8 mouse cellular contexts compared by ENCODE assay signal in the genomic region with DNA sequence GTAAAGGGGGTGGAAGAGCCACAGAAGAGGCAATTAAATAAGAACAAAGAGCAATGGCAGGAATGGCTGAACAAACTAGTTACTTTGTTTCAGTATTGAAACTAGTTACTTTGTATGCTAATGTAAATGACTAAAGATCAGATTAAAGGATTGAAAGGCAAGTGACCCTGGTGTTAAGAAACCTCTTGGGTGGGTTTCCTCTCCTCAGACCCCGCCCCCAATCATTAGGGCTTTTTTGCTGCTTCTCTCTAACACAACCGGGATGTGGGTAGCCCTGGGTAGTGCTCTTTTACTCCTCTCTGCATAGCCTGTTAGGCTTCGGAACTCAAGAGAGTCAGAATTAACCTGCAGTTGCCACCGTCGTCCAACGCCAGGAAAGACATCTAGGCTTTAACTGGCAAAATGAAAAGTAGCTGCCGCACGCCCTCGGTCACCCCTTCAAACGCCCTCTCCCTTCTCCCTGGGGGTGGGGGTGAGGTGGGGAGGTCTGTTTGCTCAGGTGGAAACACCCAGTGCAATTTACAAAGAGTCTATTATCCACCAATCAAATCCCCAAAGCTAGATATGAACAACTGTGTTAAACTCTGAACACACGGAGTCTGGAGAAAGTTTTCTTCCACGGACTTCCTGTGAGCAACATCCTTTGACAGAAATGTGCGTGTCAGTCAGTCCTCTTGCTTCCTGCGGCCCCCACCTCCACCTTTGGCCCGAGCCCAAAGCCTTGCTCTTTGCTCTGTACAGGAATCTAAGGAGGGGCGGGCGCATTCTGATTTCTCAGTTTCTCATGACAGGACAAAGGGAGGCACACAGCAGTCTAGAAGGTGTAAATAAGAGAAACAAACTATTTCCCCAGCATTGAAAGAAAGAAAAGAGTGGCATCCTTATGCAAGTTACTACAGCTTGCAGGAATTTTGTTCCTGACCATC. TPM values are rescaled to one million over a fixed set of nuclear protein-coding genes. Genes with fewer than 3 reads are reported as not detected.
DNase-seq lines count a peak whose midpoint lies in the region; ATAC-seq and TF ChIP-seq lines count a peak whose summit lies in the region.

No protein-coding gene starts in this region.

- no peak overlapping the region for H3K27ac ChIP-seq in forebrain, embryonic 16.5 days (ENCODE audit: low read length)
- H3K27ac ChIP-seq in hindbrain, embryonic 12.5 days: no peak overlapping the region
- H3K27ac ChIP-seq in limb, embryonic 15.5 days: peak overlapping the region; percentile 13
- no peak overlapping the region for H3K27ac ChIP-seq in midbrain, embryonic 15.5 days

- DNase-seq in cerebellum, adult 18-20 months: peak; percentile 26 to 34
- DNase-seq in cerebellum, adult 11 months: no peak
- DNase-seq in brain, embryonic 14.5 days (ENCODE audit: low read depth): peak; percentile 51
- peak; percentile 39 for DNase-seq in testis, postnatal 14 days (ENCODE audit: low spot score)

- no peaks in the 10 kb centered on the region for H3K36me3 ChIP-seq in forebrain, embryonic 16.5 days (ENCODE audit: control insufficient read depth, insufficient read depth)
- no peaks in the 10 kb centered on the region for H3K36me3 ChIP-seq in hindbrain, embryonic 12.5 days
- 0 out of 2 replicates have a peak, but pooled peaks cover 3% of the 10 kb centered on the region for H3K36me3 ChIP-seq in limb, embryonic 15.5 days
- H3K36me3 ChIP-seq in midbrain, embryonic 15.5 days (replicated peaks): no peaks in the 10 kb centered on the region

- peak; percentile 26; the same call in 1 of the 2 replicates for ATAC-seq in forebrain, embryonic 16.5 days
- 0 out of 2 replicates have a peak, but pooled peaks have one; percentile 61 for ATAC-seq in hindbrain, embryonic 12.5 days (ENCODE audit: low FRiP score)
- peak; percentile 63; the same call in 1 of the 2 replicates for ATAC-seq in limb, embryonic 15.5 days (ENCODE audit: insufficient number of reproducible peaks, low FRiP score, low TSS enrichment, low read depth)
- peak; percentile 60; the same call in 1 of the 2 replicates for ATAC-seq in midbrain, embryonic 15.5 days (replicated peaks)

- no peaks in the 10 kb centered on the region for H3K9me3 ChIP-seq in forebrain, embryonic 16.5 days (ENCODE audit: control insufficient read depth, low read length)
- H3K9me3 ChIP-seq in hindbrain, embryonic 12.5 days (replicated peaks): no peaks in the 10 kb centered on the region
- H3K9me3 ChIP-seq in limb, embryonic 15.5 days: no peaks in the 10 kb centered on the region
- no peaks in the 10 kb centered on the region for H3K9me3 ChIP-seq in midbrain, embryonic 15.5 days

- peaks cover 14% of the 10 kb centered on the region for H3K4me1 ChIP-seq in forebrain, embryonic 16.5 days (replicated peaks; ENCODE audit: control insufficient read depth, insufficient read depth, low read length)
- H3K4me1 ChIP-seq in hindbrain, embryonic 12.5 days: peaks cover 14% of the 10 kb centered on the region
- peaks cover 13% of the 10 kb centered on the region for H3K4me1 ChIP-seq in limb, embryonic 15.5 days
- peaks cover 11% of the 10 kb centered on the region for H3K4me1 ChIP-seq in midbrain, embryonic 15.5 days

- peak overlapping the region; percentile 52 for H3K4me3 ChIP-seq in forebrain, embryonic 16.5 days (replicated peaks; ENCODE audit: low read length)
- peak overlapping the region; percentile 40 for H3K4me3 ChIP-seq in hindbrain, embryonic 12.5 days
- peak overlapping the region; percentile 59 for H3K4me3 ChIP-seq in limb, embryonic 15.5 days
- peak overlapping the region; percentile 45 for H3K4me3 ChIP-seq in midbrain, embryonic 15.5 days

- peak overlapping the region; percentile 85 for H3K4me2 ChIP-seq in forebrain, embryonic 16.5 days (ENCODE audit: low read length)
- peak overlapping the region; percentile 78 for H3K4me2 ChIP-seq in hindbrain, embryonic 12.5 days (replicated peaks)
- peak overlapping the region; percentile 72 for H3K4me2 ChIP-seq in limb, embryonic 15.5 days
- H3K4me2 ChIP-seq in midbrain, embryonic 15.5 days: peak overlapping the region; percentile 79

- H3K27me3 ChIP-seq in forebrain, embryonic 16.5 days (replicated peaks; ENCODE audit: control insufficient read depth, insufficient read depth, low read length): no peaks in the 10 kb centered on the region
- H3K27me3 ChIP-seq in hindbrain, embryonic 12.5 days: no peaks in the 10 kb centered on the region
- no peaks in the 10 kb centered on the region for H3K27me3 ChIP-seq in limb, embryonic 15.5 days
- peaks cover 6% of the 10 kb centered on the region for H3K27me3 ChIP-seq in midbrain, embryonic 15.5 days (replicated peaks)

- no peak for TF ChIP-seq POLR2A in brain, embryonic 14.5 days (IDR thresholded peaks at IDR 0.05; ENCODE audit: borderline replicate concordance, extremely low read depth, insufficient read depth, insufficient read length, poor library complexity, severe bottlenecking)

- peak overlapping the region; percentile 57 for H3K9ac ChIP-seq in forebrain, embryonic 16.5 days (replicated peaks; ENCODE audit: low read depth, low read length)
- peak overlapping the region; percentile 46 for H3K9ac ChIP-seq in hindbrain, embryonic 12.5 days
- peak overlapping the region; percentile 43; the same call in 1 of the 2 replicates for H3K9ac ChIP-seq in limb, embryonic 15.5 days
- H3K9ac ChIP-seq in midbrain, embryonic 15.5 days: peak overlapping the region; percentile 40; the same call in 1 of the 2 replicates

- no peak for TF ChIP-seq CTCF in brain, embryonic 14.5 days (IDR thresholded peaks at IDR 0.05; ENCODE audit: borderline replicate concordance, extremely low read depth, insufficient read depth, insufficient read length)

- WGBS in forebrain, embryonic 16.5 days: under 1% methylated on average over 17 of the region's 17 CpGs
- WGBS in hindbrain, embryonic 12.5 days: 4% methylated on average over 17 of the region's 17 CpGs
- 2% methylated on average over 17 of the region's 17 CpGs for WGBS in limb, embryonic 15.5 days
- 2% methylated on average over 17 of the region's 17 CpGs for WGBS in midbrain, embryonic 15.5 days

RNA-seq across cellular contexts. Expression of a gene that starts 0.9 kb away (rescaled TPM):
- 1.6 and 2.8 TPM in 2 replicates for polyA plus RNA-seq in brain, embryonic 14.5 days (2012; rRNA removed)
- polyA plus RNA-seq in forebrain, embryonic 16.5 days (2015; fragmentation: Nextera tagmentation; extraction: Ambion mirVana): 2.5 and 4.5 TPM in 2 replicates
- 6.9 and 7.6 TPM in 2 replicates for polyA plus RNA-seq in hindbrain, embryonic 12.5 days (2016; fragmentation: Nextera tagmentation; extraction: Ambion mirVana)
- polyA plus RNA-seq in limb, embryonic 15.5 days (2015; fragmentation: Nextera tagmentation; extraction: Ambion mirVana): 10.7 TPM in 2 replicates
- 2.6 and 4.2 TPM in 2 replicates for polyA plus RNA-seq in midbrain, embryonic 15.5 days (2015; fragmentation: Nextera tagmentation; extraction: Ambion mirVana)

RNA-seq across cellular contexts. Expression of a gene that starts 30.6 kb away (rescaled TPM):
- 4.4 and 7.6 TPM in 2 replicates for polyA plus RNA-seq in brain, embryonic 14.5 days (2012; rRNA removed)
- polyA plus RNA-seq in forebrain, embryonic 16.5 days (2015; fragmentation: Nextera tagmentation; extraction: Ambion mirVana): 16.7 and 18.3 TPM in 2 replicates
- 23.6 TPM in 2 replicates for polyA plus RNA-seq in hindbrain, embryonic 12.5 days (2016; fragmentation: Nextera tagmentation; extraction: Ambion mirVana)
- polyA plus RNA-seq in limb, embryonic 15.5 days (2015; fragmentation: Nextera tagmentation; extraction: Ambion mirVana): 30.7 and 37.1 TPM in 2 replicates
- 12.5 and 12.7 TPM in 2 replicates for polyA plus RNA-seq in midbrain, embryonic 15.5 days (2015; fragmentation: Nextera tagmentation; extraction: Ambion mirVana)

RNA-seq across cellular contexts. Expression of a gene that starts 30.9 kb away (rescaled TPM):
- polyA plus RNA-seq in brain, embryonic 14.5 days (2012; rRNA removed): 11.6 and 17.2 TPM in 2 replicates
- 38.1 and 43.6 TPM in 2 replicates for polyA plus RNA-seq in forebrain, embryonic 16.5 days (2015; fragmentation: Nextera tagmentation; extraction: Ambion mirVana)
- 45.6 and 48.3 TPM in 2 replicates for polyA plus RNA-seq in hindbrain, embryonic 12.5 days (2016; fragmentation: Nextera tagmentation; extraction: Ambion mirVana)
- polyA plus RNA-seq in limb, embryonic 15.5 days (2015; fragmentation: Nextera tagmentation; extraction: Ambion mirVana): 42.2 and 44.0 TPM in 2 replicates
- 30.4 and 30.9 TPM in 2 replicates for polyA plus RNA-seq in midbrain, embryonic 15.5 days (2015; fragmentation: Nextera tagmentation; extraction: Ambion mirVana)

RNA-seq across cellular contexts. Expression of a gene that starts 40.5 kb away (rescaled TPM):
- 116 and 154 TPM in 2 replicates for polyA plus RNA-seq in brain, embryonic 14.5 days (2012; rRNA removed)
- polyA plus RNA-seq in forebrain, embryonic 16.5 days (2015; fragmentation: Nextera tagmentation; extraction: Ambion mirVana): 270 and 276 TPM in 2 replicates
- 235 and 265 TPM in 2 replicates for polyA plus RNA-seq in hindbrain, embryonic 12.5 days (2016; fragmentation: Nextera tagmentation; extraction: Ambion mirVana)
- 280 and 288 TPM in 2 replicates for polyA plus RNA-seq in limb, embryonic 15.5 days (2015; fragmentation: Nextera tagmentation; extraction: Ambion mirVana)
- polyA plus RNA-seq in midbrain, embryonic 15.5 days (2015; fragmentation: Nextera tagmentation; extraction: Ambion mirVana): 303 and 312 TPM in 2 replicates
